Comparison of ENCODE assay signal across 9 mouse cellular contexts in genomic region chrX:167205813-167206520, GRCm38 (mm10). TPM values are rescaled to one million over a fixed set of nuclear protein-coding genes. Genes with fewer than 3 reads are reported as not detected.
A peak's percentile ranks its signal among the peaks of the same experiment; 100 is the strongest.
DNase-seq lines count a peak whose midpoint lies in the region; ATAC-seq and TF ChIP-seq lines count a peak whose summit lies in the region.
"Had no signal": no experiment of that assay in that cellular context is flagged by ENCODE, and none has a peak within 500 bp of the region (broad histone marks: within the 10 kb centered on the region; RNA-seq: fewer than 3 reads in every experiment).

No protein-coding gene starts in this region.

- H3K4me1 ChIP-seq in lung, postnatal 0 days (ENCODE audit: insufficient read depth, low read depth, low read length), result no peaks in the 10 kb centered on the region
- H3K4me1 ChIP-seq in lung, adult 2 months (ENCODE audit: control insufficient read depth, insufficient read depth, low read length), result peaks cover 2% of the 10 kb centered on the region; the same call in 1 of the 2 replicates
- peaks cover 15% of the 10 kb centered on the region; the same call in 1 of the 2 replicates for H3K4me1 ChIP-seq in hindbrain, embryonic 14.5 days (replicated peaks; ENCODE audit: control insufficient read depth, insufficient read depth, low read length)
- H3K4me1 ChIP-seq: embryonic facial prominence, embryonic 12.5 days had no signal

- no peak for TF ChIP-seq POLR2A in lung, adult 2 months (IDR thresholded peaks at IDR 0.05; ENCODE audit: borderline replicate concordance, extremely low read depth, low read depth, low read length)

- no peak for TF ChIP-seq CTCF in lung, postnatal 0 days (IDR thresholded peaks at IDR 0.05)
- no peak for TF ChIP-seq CTCF in lung, adult 2 months (IDR thresholded peaks at IDR 0.05; ENCODE audit: insufficient read depth, low read length)

- WGBS in lung, postnatal 0 days, result 42% methylated on average over 8 of the region's 8 CpGs
- 48% methylated on average over 8 of the region's 8 CpGs for WGBS in lung, adult 2 months
- WGBS in hindbrain, embryonic 14.5 days, result 45% methylated on average over 8 of the region's 8 CpGs

- TF ChIP-seq EP300 in lung, postnatal 0 days (IDR thresholded peaks at IDR 0.05), result no peak

- no peak overlapping the region for H3K4me3 ChIP-seq in lung, postnatal 0 days (ENCODE audit: low read depth, low read length)
- no peak overlapping the region for H3K4me3 ChIP-seq in lung, adult 2 months (replicated peaks; ENCODE audit: extremely low read depth, low read depth, low read length)
- H3K4me3 ChIP-seq in hindbrain, embryonic 14.5 days (replicated peaks; ENCODE audit: low read length), result peak overlapping the region; percentile 63; the same call in 1 of the 2 replicates

- peak; percentile 23 for ATAC-seq in lung, postnatal 0 days
- no peak for ATAC-seq in hindbrain, embryonic 14.5 days (ENCODE audit: low FRiP score)

- H3K9ac ChIP-seq in lung, postnatal 0 days (replicated peaks; ENCODE audit: low read depth), result no peak overlapping the region
- H3K9ac ChIP-seq in hindbrain, embryonic 14.5 days, result no peak overlapping the region
- H3K9ac ChIP-seq: embryonic facial prominence, embryonic 12.5 days had no signal

- no peak overlapping the region for H3K27ac ChIP-seq in lung, postnatal 0 days (ENCODE audit: low read length)
- H3K27ac ChIP-seq in hindbrain, embryonic 14.5 days, result 0 out of 2 replicates have a peak overlapping the region, but pooled peaks have one; percentile 43
- H3K27ac ChIP-seq: embryonic facial prominence, embryonic 12.5 days had no signal

- H3K36me3 ChIP-seq in lung, postnatal 0 days (ENCODE audit: insufficient read depth, low read length), result no peaks in the 10 kb centered on the region
- H3K36me3 ChIP-seq in hindbrain, embryonic 14.5 days (replicated peaks; ENCODE audit: control insufficient read depth, insufficient read depth), result peaks cover 12% of the 10 kb centered on the region
- H3K36me3 ChIP-seq: embryonic facial prominence, embryonic 12.5 days had no signal

- H3K9me3 ChIP-seq in lung, postnatal 0 days (ENCODE audit: low read length), result no peaks in the 10 kb centered on the region
- no peaks in the 10 kb centered on the region for H3K9me3 ChIP-seq in hindbrain, embryonic 14.5 days (ENCODE audit: control insufficient read depth, low read length)
- H3K9me3 ChIP-seq: embryonic facial prominence, embryonic 12.5 days had no signal

- H3K27me3 ChIP-seq in lung, postnatal 0 days (replicated peaks; ENCODE audit: insufficient read depth, low read length), result no peaks in the 10 kb centered on the region
- peaks cover 31% of the 10 kb centered on the region for H3K27me3 ChIP-seq in hindbrain, embryonic 14.5 days (ENCODE audit: control insufficient read depth, insufficient read depth, low read length)

- peak overlapping the region; percentile 9; the same call in 1 of the 2 replicates for H3K4me2 ChIP-seq in lung, postnatal 0 days (replicated peaks; ENCODE audit: low read depth, low read length)
- peak overlapping the region; percentile 65 for H3K4me2 ChIP-seq in hindbrain, embryonic 14.5 days (replicated peaks)

- peak; percentile 44 for DNase-seq in lung, postnatal 0 days (ENCODE audit: low spot score)
- no peak for DNase-seq in lung, adult 2 months
- peak; percentile 29 for DNase-seq in embryo, embryonic 10 days (ENCODE audit: low spot score)
- DNase-seq in hindbrain, embryonic 14.5 days (ENCODE audit: low spot score), result peak; percentile 28
- peak; percentile 46 to 63 for DNase-seq in natural killer cell, adult 2 months (ENCODE audit: low spot score in 2 of 2)
- DNase-seq in right cerebral cortex, adult 18-20 months, result no peak
- DNase-seq in cerebellum, postnatal 25 days, result no peak
- no peak for DNase-seq in layer of hippocampus, adult 8-10 months (ENCODE audit: low spot score in 2 of 2)

RNA-seq across cellular contexts. Expression of gene Tmsb4x, which starts 3.1 kb away (rescaled TPM):
- 7,609 and 7,998 TPM in 2 replicates for polyA plus RNA-seq in lung, postnatal 0 days (2015; fragmentation: Nextera tagmentation; extraction: Ambion mirVana)
- 450 and 779 TPM in 2 replicates for polyA plus RNA-seq in lung, adult 2 months (2012; rRNA removed)
- polyA plus RNA-seq in hindbrain, embryonic 14.5 days (2014; fragmentation: Nextera tagmentation; extraction: Ambion mirVana), result 4,629 and 5,303 TPM in 2 replicates
- 1,000 to 10,000 TPM; 1,713 to 2,363 (median 1,977) TPM for total RNA-seq in layer of hippocampus, adult 8-10 months (2022)

RNA-seq across cellular contexts. Expression of gene Tlr8, which starts 58.2 kb away (rescaled TPM):
- 1.5 and 1.9 TPM in 2 replicates for polyA plus RNA-seq in lung, postnatal 0 days (2015; fragmentation: Nextera tagmentation; extraction: Ambion mirVana)
- polyA plus RNA-seq in lung, adult 2 months (2012; rRNA removed), result 1.4 and 2.5 TPM in 2 replicates
- 0.32 and 0.35 TPM in 2 replicates for polyA plus RNA-seq in hindbrain, embryonic 14.5 days (2014; fragmentation: Nextera tagmentation; extraction: Ambion mirVana)
- total RNA-seq in layer of hippocampus, adult 8-10 months (2022), result under 1 TPM in 2 of 4 experiments, not detected in 2; 0.10 to 0.14 TPM

Comparison
In these comparisons a context has a peak if more than half of its experiments do, and no peak if none do; other contexts are left out.
1. DNase-seq: peak in lung, postnatal 0 days (single experiment), embryo, embryonic 10 days (single experiment), hindbrain, embryonic 14.5 days (single experiment) and natural killer cell, adult 2 months (2 of 2); none in lung, adult 2 months (single experiment), right cerebral cortex, adult 18-20 months (single experiment), cerebellum, postnatal 25 days (0 of 2) and layer of hippocampus, adult 8-10 months (0 of 2).